Mouse (Mus musculus) myocyte (in vitro differentiated cells): ENCODE data around the gene Bhlhb9.
"Not testable (repeated sequence)": the region's sequence is repeated elsewhere in the genome, so short reads cannot be mapped to it uniquely, and the experiment has no call there.

Experiments
- E2F4 ChIP-seq: IDR thresholded peaks from one replicate; pipeline ENCODE4 v1.6.1; 2011; ENCODE audit warnings: mild to moderate bottlenecking, control low read depth, moderate library complexity; ENCODE audit not compliant: insufficient read depth
- MYOG ChIP-seq, 3 experiments: IDR thresholded peaks; one replicate each; pipeline ENCODE4 v1.6.1; 2011; ENCODE audit warnings: control low read depth in 2 of 3, low read depth in 2 of 3, mild to moderate bottlenecking in 2 of 3; ENCODE audit not compliant: insufficient read length in 2 of 3, control insufficient read depth in 1 of 3, insufficient read depth in 1 of 3
- POLR2A ChIP-seq: IDR thresholded peaks from one replicate; pipeline ENCODE4 v1.6.1; 2011; ENCODE audit warnings: low read depth, mild to moderate bottlenecking, control low read depth, moderate library complexity; ENCODE audit not compliant: insufficient read length
- SRF ChIP-seq: IDR thresholded peaks from one replicate; pipeline ENCODE4 v1.6.1; 2011; ENCODE audit warnings: low read depth; ENCODE audit not compliant: control insufficient read depth, insufficient read length
- TCF12 ChIP-seq: IDR thresholded peaks from one replicate; pipeline ENCODE4 v1.6.1; 2011; ENCODE audit warnings: mild to moderate bottlenecking, control low read depth; ENCODE audit not compliant: poor library complexity, insufficient read depth, severe bottlenecking
- USF1 ChIP-seq: IDR thresholded peaks from one replicate; pipeline ENCODE4 v1.6.1; 2011; ENCODE audit warnings: low read depth, mild to moderate bottlenecking, control low read depth, moderate library complexity

DNA sequence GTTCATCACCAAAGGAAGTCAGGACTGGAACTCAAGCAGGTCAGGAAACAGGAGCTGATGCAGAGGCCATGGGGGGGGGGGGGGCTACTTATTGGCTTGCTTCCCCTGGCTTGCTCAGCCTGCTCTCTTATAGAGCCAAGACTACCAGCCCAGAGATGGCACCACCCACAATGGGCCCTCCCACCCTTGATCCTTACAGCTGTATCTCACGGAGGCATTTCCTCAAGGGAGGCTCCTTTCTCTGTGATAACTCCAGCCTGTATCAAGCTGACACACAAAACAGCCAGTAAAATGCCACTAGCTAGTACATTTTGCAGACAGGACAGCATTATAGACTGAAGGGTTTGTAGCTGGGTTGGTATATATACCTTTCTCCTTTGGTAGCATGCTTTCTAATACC lies 38.5 kb downstream of the Bhlhb9 start:
- TF ChIP-seq POLR2A; USF1; MYOG (IDR thresholded peaks at IDR 0.05; ENCODE audit: control insufficient read depth in 1 of 3, insufficient read depth in 1 of 3, insufficient read length in 2 of 3, low read depth in 2 of 3); TCF12; SRF; E2F4: not testable (repeated sequence)
